Mouse (Mus musculus) heart, embryonic 13.5 days (tissue): ENCODE data around the gene Ugcg. TPM values are rescaled to one million over a fixed set of nuclear protein-coding genes. Genes with fewer than 3 reads are reported as not detected.

Experiments used
- ATAC-seq: fragments of 200-750 bp; cut with Nextera tagmentation; 2 replicates; pipeline ENCODE4 v1.8.0; 2017; ENCODE audit warnings: moderate TSS enrichment; ENCODE audit not compliant: insufficient number of reproducible peaks, low FRiP score, low TSS enrichment; ENCODE audit errors: extremely low read depth
- H3K27ac ChIP-seq: fragments of 300-500 bp; sonication (generic); replicated peaks from 2 replicates; pipeline ENCODE4 v1.5.1; 2015; ENCODE audit warnings: moderate library complexity, mild to moderate bottlenecking, inconsistent platforms
- H3K27me3 ChIP-seq: fragments of 300-500 bp; sonication (generic); replicated peaks from 2 replicates; pipeline ENCODE4 v1.6.1; 2015; ENCODE audit warnings: mild to moderate bottlenecking, inconsistent platforms
- H3K36me3 ChIP-seq: fragments of 300-500 bp; sonication (generic); 2 replicates; pipeline ENCODE4 v1.6.1; 2015; ENCODE audit warnings: mild to moderate bottlenecking, inconsistent platforms
- H3K4me1 ChIP-seq: fragments of 300-500 bp; sonication (generic); 2 replicates; pipeline ENCODE4 v1.6.1; 2015; ENCODE audit warnings: inconsistent platforms
- H3K4me2 ChIP-seq: fragments of 300-500 bp; sonication (generic); 2 replicates; pipeline ENCODE4 v1.6.1; 2015; ENCODE audit warnings: inconsistent platforms, mild to moderate bottlenecking, moderate library complexity
- H3K4me3 ChIP-seq: fragments of 300-500 bp; sonication (generic); 2 replicates; pipeline ENCODE4 v1.5.1; 2015; ENCODE audit warnings: moderate library complexity, mild to moderate bottlenecking, inconsistent platforms
- H3K9ac ChIP-seq: fragments of 300-500 bp; sonication (generic); 2 replicates; pipeline ENCODE4 v1.6.1; 2015; ENCODE audit warnings: inconsistent platforms, mild to moderate bottlenecking, moderate library complexity
- H3K9me3 ChIP-seq: fragments of 300-500 bp; sonication (generic); 2 replicates; pipeline ENCODE4 v1.6.1; 2016; ENCODE audit warnings: inconsistent platforms
- WGBS: fragments of 180-500 bp; shearing (Covaris S2); methylation state at CpG from one replicate; pipeline ENCODE4 v1.1.7; 2015; ENCODE audit warnings: mixed read lengths; 5-methylcytosine and 5-hydroxymethylcytosine counted together
- polyA plus RNA-seq: library from polyadenylated mRNA; unstranded; fragments of >200 nt; fragmentation: Nextera tagmentation; extraction: Ambion mirVana; gene quantifications from 2 replicates; pipeline ENCODE4 v1.2.1, GENCODE M21; 2015

Ugcg gene
- polyA plus RNA-seq, 1 experiment from 2014 or later = 6.9 TPM

GRCm38 (mm10) chr4:59244791-59245555, 55.9 kb downstream of the Ugcg start:
- H3K4me1 ChIP-seq = 0 out of 2 replicates have a peak, but pooled peaks cover 6% of the 10 kb centered on the region
- H3K4me2 ChIP-seq = peak overlapping the region; percentile 13; the same call in 1 of the 2 replicates
- H3K4me3 ChIP-seq = no peak overlapping the region
- H3K36me3 ChIP-seq = no peaks in the 10 kb centered on the region
- H3K9ac ChIP-seq = no peak overlapping the region
- no peak for ATAC-seq
- WGBS = 54% methylated on average over 7 of the region's 7 CpGs
- no peak overlapping the region for H3K27ac ChIP-seq
- H3K27me3 ChIP-seq = no peaks in the 10 kb centered on the region
- no peaks in the 10 kb centered on the region for H3K9me3 ChIP-seq

- Histone ChIP-seq H3K27me3 (no peaks in the 10 kb centered on the region), H3K9me3 (no peaks in the 10 kb centered on the region), H3K4me1 (0 out of 2 replicates have a peak, but pooled peaks cover 6% of the 10 kb centered on the region), H3K27ac (no peak overlapping the region), H3K4me2 (no peak overlapping the region), H3K9ac (no peak overlapping the region), H3K36me3 (no peaks in the 10 kb centered on the region), H3K4me3 (no peak overlapping the region)
- no peak for ATAC-seq
- WGBS = 69% methylated on average over 4 of the region's 4 CpGs
These were observed 56.7 kb downstream of the Ugcg start for GRCm38 (mm10) chr4:59245776-59246175.

GRCm38 (mm10) chr4:59247545-59247944, 58.5 kb downstream of the Ugcg start:
- 24% methylated on average over 1 of the region's 1 CpGs for WGBS
- H3K9me3 ChIP-seq = no peaks in the 10 kb centered on the region
- peaks cover 13% of the 10 kb centered on the region for H3K4me1 ChIP-seq
- no peaks in the 10 kb centered on the region for H3K36me3 ChIP-seq
- H3K4me3 ChIP-seq = no peak overlapping the region
- no peak overlapping the region for H3K4me2 ChIP-seq
- ATAC-seq = no peak
- H3K27me3 ChIP-seq = no peaks in the 10 kb centered on the region
- H3K27ac ChIP-seq = no peak overlapping the region
- H3K9ac ChIP-seq = no peak overlapping the region

- Histone ChIP-seq H3K4me2 (no peak overlapping the region), H3K9me3 (no peaks in the 10 kb centered on the region), H3K4me3 (no peak overlapping the region), H3K4me1 (peaks cover 18% of the 10 kb centered on the region), H3K9ac (no peak overlapping the region), H3K27ac (no peak overlapping the region), H3K36me3 (no peaks in the 10 kb centered on the region), H3K27me3 (no peaks in the 10 kb centered on the region)
- no peak for ATAC-seq
These were observed 59.0 kb downstream of the Ugcg start for GRCm38 (mm10) chr4:59248035-59248434.

- Histone ChIP-seq H3K9ac (no peak overlapping the region), H3K4me1 (peaks cover 17% of the 10 kb centered on the region), H3K9me3 (no peaks in the 10 kb centered on the region), H3K4me3 (no peak overlapping the region), H3K4me2 (no peak overlapping the region), H3K27me3 (no peaks in the 10 kb centered on the region), H3K27ac (no peak overlapping the region), H3K36me3 (no peaks in the 10 kb centered on the region)
- WGBS = 70% methylated on average over 6 of the region's 6 CpGs
- no peak for ATAC-seq
These were observed 63.5 kb downstream of the Ugcg start for GRCm38 (mm10) chr4:59252386-59253054.

GRCm38 (mm10) chr4:59253055-59253434, 64.0 kb downstream of the Ugcg start:
- H3K9ac ChIP-seq = no peak overlapping the region
- H3K36me3 ChIP-seq = no peaks in the 10 kb centered on the region
- H3K4me1 ChIP-seq = peaks cover 17% of the 10 kb centered on the region
- H3K4me3 ChIP-seq = no peak overlapping the region
- H3K27me3 ChIP-seq = no peaks in the 10 kb centered on the region
- ATAC-seq = no peak; the same call in 1 of the 2 replicates
- WGBS = 45% methylated on average over 5 of the region's 5 CpGs
- H3K4me2 ChIP-seq = no peak overlapping the region
- H3K9me3 ChIP-seq = no peaks in the 10 kb centered on the region
- H3K27ac ChIP-seq = no peak overlapping the region

GRCm38 (mm10) chr4:59254397-59254796, 65.3 kb downstream of the Ugcg start:
- Histone ChIP-seq H3K4me2 (no peak overlapping the region), H3K27me3 (no peaks in the 10 kb centered on the region), H3K36me3 (no peaks in the 10 kb centered on the region), H3K9ac (no peak overlapping the region), H3K4me3 (no peak overlapping the region), H3K27ac (no peak overlapping the region), H3K9me3 (no peaks in the 10 kb centered on the region), H3K4me1 (peaks cover 17% of the 10 kb centered on the region)
- 76% methylated on average over 6 of the region's 6 CpGs for WGBS
- no peak for ATAC-seq

GRCm38 (mm10) chr4:59255988-59256387, 66.9 kb downstream of the Ugcg start:
- H3K4me2 ChIP-seq = no peak overlapping the region
- no peaks in the 10 kb centered on the region for H3K9me3 ChIP-seq
- peaks cover 17% of the 10 kb centered on the region for H3K4me1 ChIP-seq
- H3K36me3 ChIP-seq = no peaks in the 10 kb centered on the region
- 68% methylated on average over 5 of the region's 5 CpGs for WGBS
- no peak overlapping the region for H3K9ac ChIP-seq
- no peak for ATAC-seq
- H3K27me3 ChIP-seq = no peaks in the 10 kb centered on the region
- H3K4me3 ChIP-seq = no peak overlapping the region
- no peak overlapping the region for H3K27ac ChIP-seq

- H3K9me3 ChIP-seq = no peaks in the 10 kb centered on the region
- H3K27me3 ChIP-seq = no peaks in the 10 kb centered on the region
- no peak overlapping the region for H3K4me3 ChIP-seq
- H3K36me3 ChIP-seq = no peaks in the 10 kb centered on the region
- no peak overlapping the region for H3K4me2 ChIP-seq
- ATAC-seq = no peak
- peaks cover 7% of the 10 kb centered on the region; the same call in 1 of the 2 replicates for H3K4me1 ChIP-seq
- no peak overlapping the region for H3K27ac ChIP-seq
- WGBS = 64% methylated on average over 3 of the region's 3 CpGs
- H3K9ac ChIP-seq = no peak overlapping the region
These were observed 68.8 kb downstream of the Ugcg start for GRCm38 (mm10) chr4:59257866-59258265.

GRCm38 (mm10) chr4:59258771-59259170, 69.7 kb downstream of the Ugcg start:
- no peak overlapping the region for H3K4me3 ChIP-seq
- H3K9me3 ChIP-seq = no peaks in the 10 kb centered on the region
- no peak overlapping the region for H3K4me2 ChIP-seq
- ATAC-seq = no peak
- no peaks in the 10 kb centered on the region for H3K36me3 ChIP-seq
- no peaks in the 10 kb centered on the region for H3K27me3 ChIP-seq
- H3K4me1 ChIP-seq = 0 out of 2 replicates have a peak, but pooled peaks cover 3% of the 10 kb centered on the region
- whole genome bisulfite sequencing = 71% methylated on average over 2 of the region's 2 CpGs
- no peak overlapping the region for H3K27ac ChIP-seq
- no peak overlapping the region for H3K9ac ChIP-seq

- H3K27me3 ChIP-seq = no peaks in the 10 kb centered on the region
- no peak overlapping the region for H3K4me2 ChIP-seq
- H3K27ac ChIP-seq = no peak overlapping the region
- WGBS = 76% methylated on average over 1 of the region's 1 CpGs
- no peak overlapping the region for H3K4me3 ChIP-seq
- no peak overlapping the region for H3K9ac ChIP-seq
- no peak for ATAC-seq
- no peaks in the 10 kb centered on the region for H3K9me3 ChIP-seq
- H3K36me3 ChIP-seq = no peaks in the 10 kb centered on the region
- 0 out of 2 replicates have a peak, but pooled peaks cover 3% of the 10 kb centered on the region for H3K4me1 ChIP-seq
These were observed 70.7 kb downstream of the Ugcg start for GRCm38 (mm10) chr4:59259806-59260205.
